Mouse (Mus musculus): ENCODE results near the gene Myoz2.
A peak's percentile ranks its signal among the peaks of the same experiment; 100 is the strongest.

Gene Myoz2

GRCm38 (mm10) chr3:123034752-123035151 is at the start of gene Myoz2:
TSS of gene Myoz2 (minus strand) at chr3:123035015.
- no peak for DNase-seq (ENCODE audit: low read depth)

- DNase-seq (ENCODE audit: low read depth), result no peak
Measured at GRCm38 (mm10) chr3:123081665-123082064, 46.9 kb upstream of the Myoz2 start.

- no peak for DNase-seq (ENCODE audit: low read depth)
Measured at GRCm38 (mm10) chr3:123080943-123081342, 46.1 kb upstream of the Myoz2 start.

GRCm38 (mm10) chr3:123080017-123080725 is 45.4 kb upstream of the Myoz2 start:
- no peak for DNase-seq (ENCODE audit: low read depth)

GRCm38 (mm10) chr3:123075759-123076158 is 40.9 kb upstream of the Myoz2 start:
- DNase-seq (ENCODE audit: low read depth), result no peak

- DNase-seq (ENCODE audit: low read depth), result no peak
Measured at GRCm38 (mm10) chr3:123075034-123075433, 40.2 kb upstream of the Myoz2 start.

GRCm38 (mm10) chr3:123073351-123073750 is 38.5 kb upstream of the Myoz2 start:
- DNase-seq (ENCODE audit: low read depth), result no peak

GRCm38 (mm10) chr3:123072472-123072871 is 37.7 kb upstream of the Myoz2 start:
- no peak for DNase-seq (ENCODE audit: low read depth)

GRCm38 (mm10) chr3:123070996-123071395 is 36.2 kb upstream of the Myoz2 start:
- no peak for DNase-seq (ENCODE audit: low read depth)

- no peak for DNase-seq (ENCODE audit: low read depth)
Measured at GRCm38 (mm10) chr3:123066836-123067235, 32.0 kb upstream of the Myoz2 start.

GRCm38 (mm10) chr3:123065466-123065865 is 30.7 kb upstream of the Myoz2 start:
- DNase-seq (ENCODE audit: low read depth), result no peak

GRCm38 (mm10) chr3:123064186-123064585 is 29.4 kb upstream of the Myoz2 start:
- DNase-seq (ENCODE audit: low read depth), result no peak

- DNase-seq (ENCODE audit: low read depth), result no peak
Measured at GRCm38 (mm10) chr3:123061931-123062330, 27.1 kb upstream of the Myoz2 start.

- DNase-seq (ENCODE audit: low read depth), result no peak
Measured at GRCm38 (mm10) chr3:123058832-123059231, 24.0 kb upstream of the Myoz2 start.

- DNase-seq (ENCODE audit: low read depth), result no peak
Measured at GRCm38 (mm10) chr3:123054178-123054577, 19.4 kb upstream of the Myoz2 start.

- peak; percentile 40 for DNase-seq (ENCODE audit: low read depth)
Measured at GRCm38 (mm10) chr3:123053192-123053938, 18.6 kb upstream of the Myoz2 start.

- no peak for DNase-seq (ENCODE audit: low read depth)
Measured at GRCm38 (mm10) chr3:123042308-123042707, 7.5 kb upstream of the Myoz2 start.

GRCm38 (mm10) chr3:123033804-123034203 is 1.0 kb downstream of the Myoz2 start:
- no peak for DNase-seq (ENCODE audit: low read depth)

GRCm38 (mm10) chr3:123025634-123026033 is 9.2 kb downstream of the Myoz2 start:
- no peak for DNase-seq (ENCODE audit: low read depth)

GRCm38 (mm10) chr3:123024496-123025234 is 10.2 kb downstream of the Myoz2 start:
- no peak for DNase-seq (ENCODE audit: low read depth)

GRCm38 (mm10) chr3:123018792-123019191 is 16.0 kb downstream of the Myoz2 start:
- DNase-seq (ENCODE audit: low read depth), result peak; percentile 36

GRCm38 (mm10) chr3:123013476-123013875 is 21.3 kb downstream of the Myoz2 start:
- no peak for DNase-seq (ENCODE audit: low read depth)

GRCm38 (mm10) chr3:123009417-123009816 is 25.4 kb downstream of the Myoz2 start:
- no peak for DNase-seq (ENCODE audit: low read depth)

All from fibroblast of lung, adult 2 months (primary cell).